Mouse (Mus musculus): ENCODE data around the gene Gm28434. TPM values are rescaled to one million over a fixed set of nuclear protein-coding genes. Genes with fewer than 3 reads are reported as not detected.

The Gm28434 gene
- total RNA-seq, 1 experiment: not detected

DNA sequence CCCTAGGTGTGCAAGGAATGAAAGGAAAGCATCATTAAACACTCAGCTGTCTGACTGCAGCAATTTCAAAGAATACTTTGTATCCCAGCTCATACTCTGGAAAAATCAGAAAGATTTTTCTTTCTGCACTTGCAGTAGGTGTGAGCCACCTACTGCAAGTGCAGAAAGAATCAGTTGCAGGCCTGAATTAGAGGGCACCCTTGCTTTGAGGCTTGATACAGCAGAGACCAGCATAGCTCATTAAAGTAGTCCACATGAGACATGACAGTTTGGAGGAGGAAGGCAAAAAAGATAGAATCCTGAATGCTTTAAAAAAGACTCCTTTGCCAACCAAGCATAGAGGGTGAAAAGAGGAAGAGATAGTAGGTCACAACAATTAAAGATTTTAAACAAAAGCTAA is 26.8 kb upstream of the Gm28434 start:
- in situ Hi-C loops (cut with MboI; ENCODE audit: low sequenced_read_pairs in 2 of 2, unreplicated experiment in 2 of 2): no loop called here

GRCm38 (mm10) chr5:87951836-87952235 is 17.5 kb upstream of the Gm28434 start:
- TF ChIP-seq MAFK (IDR thresholded peaks at IDR 0.05; ENCODE audit: insufficient read depth, low read depth, low read length): no peak
- TF ChIP-seq ZC3H11A (IDR thresholded peaks at IDR 0.05; ENCODE audit: borderline replicate concordance, low read depth, low read length): no peak
- no peak for TF ChIP-seq HCFC1 (IDR thresholded peaks at IDR 0.05; ENCODE audit: borderline replicate concordance, insufficient read depth, low read length)
- no peak for TF ChIP-seq ZNF384 (IDR thresholded peaks at IDR 0.05; ENCODE audit: low read depth, low read length)
- TF ChIP-seq CHD2 (IDR thresholded peaks at IDR 0.05; ENCODE audit: low read depth, low read length): no peak
- Histone ChIP-seq H3K27ac (ENCODE audit: insufficient read depth, low read depth, low read length, poor library complexity, severe bottlenecking) (no peak overlapping the region), H3K4me1 (ENCODE audit: control insufficient read depth in 2 of 2, insufficient read depth in 2 of 2, low read length in 2 of 2, poor library complexity in 1 of 2) (peaks cover 0 to 2% of the 10 kb centered on the region in 2 experiments; a peak in 1 of 4 replicates), H3K4me3 (ENCODE audit: insufficient read depth in 1 of 2, low read depth in 1 of 2, low read length in 2 of 2, poor library complexity in 1 of 2, severe bottlenecking in 1 of 2) (no peak overlapping the region), H3K9me3 (ENCODE audit: control insufficient read depth, insufficient read depth, low read depth, low read length) (no peaks in the 10 kb centered on the region), H3K9ac (ENCODE audit: insufficient read depth, low read depth, low read length, poor library complexity, severe bottlenecking) (no peak overlapping the region), H3K36me3 (ENCODE audit: control insufficient read depth, insufficient read depth, low read length, poor library complexity, severe bottlenecking) (no peaks in the 10 kb centered on the region)
- in situ Hi-C loops (cut with MboI; ENCODE audit: low sequenced_read_pairs in 2 of 2, unreplicated experiment in 2 of 2): no loop called here
- no peak for DNase-seq (ENCODE audit: low read depth, low spot score)

More for the DNA sequence above, 26.8 kb upstream of the Gm28434 start:
- Histone ChIP-seq H3K36me3 (ENCODE audit: control insufficient read depth, insufficient read depth, low read length, poor library complexity, severe bottlenecking) (no peaks in the 10 kb centered on the region), H3K9ac (ENCODE audit: insufficient read depth, low read depth, low read length, poor library complexity, severe bottlenecking) (no peak overlapping the region), H3K27ac (ENCODE audit: insufficient read depth, low read depth, low read length, poor library complexity, severe bottlenecking) (no peak overlapping the region), H3K4me1 (ENCODE audit: control insufficient read depth in 2 of 2, insufficient read depth in 2 of 2, low read length in 2 of 2, poor library complexity in 1 of 2) (no peaks in the 10 kb centered on the region), H3K4me3 (ENCODE audit: insufficient read depth in 1 of 2, low read depth in 1 of 2, low read length in 2 of 2, poor library complexity in 1 of 2, severe bottlenecking in 1 of 2) (no peak overlapping the region), H3K9me3 (ENCODE audit: control insufficient read depth, insufficient read depth, low read depth, low read length) (no peaks in the 10 kb centered on the region)
- TF ChIP-seq ZC3H11A (IDR thresholded peaks at IDR 0.05; ENCODE audit: borderline replicate concordance, low read depth, low read length) (no peak), MAFK (IDR thresholded peaks at IDR 0.05; ENCODE audit: insufficient read depth, low read depth, low read length) (no peak), ZNF384 (IDR thresholded peaks at IDR 0.05; ENCODE audit: low read depth, low read length) (no peak), CHD2 (IDR thresholded peaks at IDR 0.05; ENCODE audit: low read depth, low read length) (no peak), HCFC1 (IDR thresholded peaks at IDR 0.05; ENCODE audit: borderline replicate concordance, insufficient read depth, low read length) (no peak)
- no peak for DNase-seq (ENCODE audit: low read depth, low spot score)

DNA sequence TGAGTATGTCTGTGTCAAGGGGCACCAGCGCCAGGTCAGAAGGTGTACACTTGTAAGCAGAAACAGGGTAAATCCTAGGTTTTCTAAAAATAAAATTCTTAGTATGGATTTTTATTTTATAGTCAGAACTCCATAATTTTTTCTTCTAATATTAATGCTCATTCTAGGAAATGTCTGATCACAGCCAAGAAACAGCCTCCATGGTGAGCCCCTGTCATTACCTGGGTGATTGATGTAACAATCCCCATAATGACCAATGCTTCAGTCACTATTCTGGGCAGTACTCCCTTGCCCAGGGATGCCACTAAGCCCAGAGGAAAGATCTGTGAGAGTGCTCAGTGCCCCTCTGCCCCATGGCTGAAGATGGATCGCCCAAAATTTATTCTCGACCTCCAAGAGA is 9.8 kb downstream of the Gm28434 start, which contains the start of gene Cabs1:
TSS of gene Cabs1 (plus strand) at position 301 of the 400 bp plus-strand sequence.
- Histone ChIP-seq H3K9me3 (ENCODE audit: control insufficient read depth, insufficient read depth, low read depth, low read length) (no peaks in the 10 kb centered on the region), H3K4me3 (ENCODE audit: insufficient read depth in 1 of 2, low read depth in 1 of 2, low read length in 2 of 2, poor library complexity in 1 of 2, severe bottlenecking in 1 of 2) (no peak within 1 kb of the TSS), H3K4me1 (ENCODE audit: control insufficient read depth in 2 of 2, insufficient read depth in 2 of 2, low read length in 2 of 2, poor library complexity in 1 of 2) (no peaks in the 10 kb centered on the region), H3K9ac (ENCODE audit: insufficient read depth, low read depth, low read length, poor library complexity, severe bottlenecking) (no peak within 1 kb of the TSS), H3K27ac (ENCODE audit: insufficient read depth, low read depth, low read length, poor library complexity, severe bottlenecking) (no peak within 1 kb of the TSS), H3K36me3 (ENCODE audit: control insufficient read depth, insufficient read depth, low read length, poor library complexity, severe bottlenecking) (no peaks in the 10 kb centered on the region)
- DNase-seq (ENCODE audit: low read depth, low spot score): no peak
- TF ChIP-seq HCFC1 (IDR thresholded peaks at IDR 0.05; ENCODE audit: borderline replicate concordance, insufficient read depth, low read length) (no peak), MAFK (IDR thresholded peaks at IDR 0.05; ENCODE audit: insufficient read depth, low read depth, low read length) (no peak), CHD2 (IDR thresholded peaks at IDR 0.05; ENCODE audit: low read depth, low read length) (no peak), ZNF384 (IDR thresholded peaks at IDR 0.05; ENCODE audit: low read depth, low read length) (no peak), ZC3H11A (IDR thresholded peaks at IDR 0.05; ENCODE audit: borderline replicate concordance, low read depth, low read length) (no peak)
- in situ Hi-C loops (cut with MboI; ENCODE audit: low sequenced_read_pairs in 2 of 2, unreplicated experiment in 2 of 2): no loop called here

GRCm38 (mm10) chr5:87982468-87983214 is 13.3 kb downstream of the Gm28434 start:
- no peak overlapping the region for H3K27ac ChIP-seq (ENCODE audit: insufficient read depth, low read depth, low read length, poor library complexity, severe bottlenecking)
- no peak overlapping the region for H3K9ac ChIP-seq (ENCODE audit: insufficient read depth, low read depth, low read length, poor library complexity, severe bottlenecking)
- no peak for DNase-seq (ENCODE audit: low read depth, low spot score)
- H3K4me1 ChIP-seq (ENCODE audit: control insufficient read depth in 2 of 2, insufficient read depth in 2 of 2, low read length in 2 of 2, poor library complexity in 1 of 2): no peaks in the 10 kb centered on the region
- in situ Hi-C loops (cut with MboI; ENCODE audit: low sequenced_read_pairs in 2 of 2, unreplicated experiment in 2 of 2): no loop called here
- no peaks in the 10 kb centered on the region for H3K9me3 ChIP-seq (ENCODE audit: control insufficient read depth, insufficient read depth, low read depth, low read length)
- H3K4me3 ChIP-seq (ENCODE audit: insufficient read depth in 1 of 2, low read depth in 1 of 2, low read length in 2 of 2, poor library complexity in 1 of 2, severe bottlenecking in 1 of 2): no peak overlapping the region
- TF ChIP-seq HCFC1 (IDR thresholded peaks at IDR 0.05; ENCODE audit: borderline replicate concordance, insufficient read depth, low read length): no peak
- no peak for TF ChIP-seq ZC3H11A (IDR thresholded peaks at IDR 0.05; ENCODE audit: borderline replicate concordance, low read depth, low read length)
- no peaks in the 10 kb centered on the region for H3K36me3 ChIP-seq (ENCODE audit: control insufficient read depth, insufficient read depth, low read length, poor library complexity, severe bottlenecking)

All from ES-E14 (cell line).